Mouse (Mus musculus) Patski (cell line): ENCODE measurements around the gene Gmnn. TPM values are rescaled to one million over a fixed set of nuclear protein-coding genes. Genes with fewer than 3 reads are reported as not detected.
A peak's percentile ranks its signal among the peaks of the same experiment; 100 is the strongest.

Experiments used
- ATAC-seq: fragments of 100-300 bp; one replicate; pipeline ENCODE4 v1.8.0; 2021
- CTCF ChIA-PET: fragments of 350-600 bp; sonication (Branson Sonifier 250); formaldehyde crosslinking; loops from one replicate; lab custom pipeline; 2022; ENCODE audit warnings: inconsistent platforms; lab: Charles Lee
- POLR2A ChIA-PET: fragments of 350-600 bp; sonication (Branson Sonifier 250); formaldehyde crosslinking; loops from one replicate; lab custom pipeline; 2022; ENCODE audit warnings: antibody characterized with exemption, inconsistent platforms; lab: Charles Lee
- DNase-seq: peaks from one replicate; pipeline ENCODE4 v3.0.0-alpha.2; 2011; ENCODE audit warnings: low read depth, low spot score
- H3K27me3 ChIP-seq: fragments of 371-371 bp; one replicate; pipeline ENCODE4 v1.5.1; 2021
- CTCF ChIP-seq: fragments of 100-300 bp; IDR thresholded peaks from one replicate; pipeline ENCODE4 v1.5.1; 2021
- in situ Hi-C: fragments of 300-500 bp; cut with MboI; formaldehyde crosslinking; loops from 3 replicates; pipeline ENCODE4 v1.11.1; 2018; ENCODE audit warnings: low pct_unique_long_range_greater_than_20kb, mixed read lengths
- polyA plus RNA-seq: library from polyadenylated mRNA; unstranded; gene quantifications from one replicate; pipeline ENCODE4 v1.2.3, GENCODE M21; 2021

The Gmnn gene
- polyA plus RNA-seq, 1 experiment from 2014 or later = 61.1 TPM

DNA sequence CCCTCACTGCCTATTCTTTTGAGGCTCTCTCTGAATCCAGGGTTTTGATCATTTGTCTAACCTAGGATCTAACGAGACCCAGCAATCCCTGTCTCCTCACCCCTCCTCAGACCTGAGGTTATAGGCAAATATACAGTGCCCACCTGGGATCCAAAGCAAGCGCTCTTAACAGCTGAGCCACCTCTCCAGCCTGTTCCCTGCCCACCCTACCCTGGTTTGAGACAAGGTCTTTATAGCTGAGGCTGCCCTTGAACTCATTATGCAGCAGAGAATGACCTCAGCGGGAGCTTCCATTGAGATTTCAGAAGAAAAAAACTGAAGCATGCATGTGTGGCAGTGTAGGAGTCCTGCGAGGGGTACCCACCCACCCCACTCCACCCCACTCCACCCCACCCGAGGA is 27.2 kb downstream of the Gmnn start:
- no peak for ATAC-seq
- TF ChIP-seq CTCF = no peak
- in situ Hi-C loops = no loop called here
- H3K27me3 ChIP-seq = no peaks in the 10 kb centered on the region
- ChIA-PET CTCF (no interaction called here), POLR2A (no interaction called here)
- no peak for DNase-seq

GRCm38 (mm10) chr13:24729128-24729527 is 32.6 kb downstream of the Gmnn start:
- no peaks in the 10 kb centered on the region for H3K27me3 ChIP-seq
- in situ Hi-C loops = no loop called here
- ATAC-seq (no peak), DNase-seq (no peak)
- POLR2A ChIA-PET = no interaction called here
- TF ChIP-seq CTCF = no peak
- CTCF ChIA-PET = interaction anchor here (0.7 to 1.6 kb wide), 2 partner anchors 9 to 11 kb away, joined by 3 read pairs; no protein-coding TSS in a partner anchor

GRCm38 (mm10) chr13:24724395-24724759 is 37.3 kb downstream of the Gmnn start:
- H3K27me3 ChIP-seq = no peaks in the 10 kb centered on the region
- DNase-seq (no peak), ATAC-seq (peak; percentile 57)
- TF ChIP-seq CTCF = no peak
- ChIA-PET CTCF (interaction anchor here (0.8 to 3.5 kb wide), 3 partner anchors 11 to 35 kb away, joined by 3 to 17 read pairs (median 3); no protein-coding TSS in a partner anchor), POLR2A (no interaction called here)
- in situ Hi-C loops = loop anchor here (25.0 kb wide), 1 partner anchor 188 kb away; no protein-coding TSS in a partner anchor

- TF ChIP-seq CTCF = no peak
- H3K27me3 ChIP-seq = no peaks in the 10 kb centered on the region
- DNase-seq (peak; percentile 98), ATAC-seq (peak; percentile 85)
- in situ Hi-C loops = loop anchor here (25.0 kb wide), 1 partner anchor 188 kb away; no protein-coding TSS in a partner anchor
- ChIA-PET CTCF (interaction anchor here (0.8 to 3.5 kb wide), 4 partner anchors 11 to 51 kb away, joined by 3 to 17 read pairs (median 4); no protein-coding TSS in a partner anchor), POLR2A (interaction anchor here (1.1 kb wide), 1 partner anchor 14 kb away, joined by 3 read pairs; no protein-coding TSS in a partner anchor)
These were observed 37.9 kb downstream of the Gmnn start for GRCm38 (mm10) chr13:24723699-24724394.

GRCm38 (mm10) chr13:24721502-24721901 is 40.2 kb downstream of the Gmnn start:
- DNase-seq = no peak
- TF ChIP-seq CTCF = no peak
- ChIA-PET CTCF (interaction anchor here (3.5 kb wide), 1 partner anchor 9 kb away, joined by 17 read pairs; no protein-coding TSS in a partner anchor), POLR2A (no interaction called here)
- in situ Hi-C loops = loop anchor here (25.0 kb wide), 1 partner anchor 191 kb away; no protein-coding TSS in a partner anchor
- H3K27me3 ChIP-seq = no peaks in the 10 kb centered on the region
- no peak for ATAC-seq

- in situ Hi-C loops = loop anchor here (25.0 kb wide), 1 partner anchor 195 kb away; no protein-coding TSS in a partner anchor
- DNase-seq = no peak
- POLR2A ChIA-PET = no interaction called here
- no peak for ATAC-seq
- CTCF ChIA-PET = interaction anchor here (2.3 kb wide), 1 partner anchor 235 kb away, joined by 6 read pairs; no protein-coding TSS in a partner anchor
- no peaks in the 10 kb centered on the region for H3K27me3 ChIP-seq
- no peak for TF ChIP-seq CTCF
These were observed 44.0 kb downstream of the Gmnn start for GRCm38 (mm10) chr13:24717677-24718076.

DNA sequence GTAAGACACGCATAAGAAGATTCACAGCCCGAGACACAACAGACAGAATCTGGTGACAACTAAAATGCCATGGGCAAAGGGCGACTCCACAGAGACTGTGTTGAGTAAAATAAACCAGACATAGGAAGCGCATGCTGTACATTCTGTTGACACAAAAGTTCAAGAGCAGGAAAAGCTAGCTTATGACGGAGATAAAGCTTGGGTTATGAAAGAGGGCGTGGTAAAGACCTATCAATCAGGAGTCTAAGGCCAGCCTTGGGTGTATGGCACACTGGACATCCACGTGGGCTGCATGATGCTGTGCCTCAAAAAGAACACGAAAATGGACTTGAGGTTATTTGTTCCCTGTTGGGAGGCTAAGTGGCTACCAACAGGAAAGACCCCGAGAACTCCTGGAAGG is 45.3 kb downstream of the Gmnn start:
- in situ Hi-C loops = loop anchor here (25.0 kb wide), 1 partner anchor 196 kb away; no protein-coding TSS in a partner anchor
- ChIA-PET POLR2A (interaction anchor here (0.7 kb wide), 1 partner anchor 206 kb away, joined by 3 read pairs; no protein-coding TSS in a partner anchor), CTCF (interaction anchor here (2.3 kb wide), 1 partner anchor 234 kb away, joined by 6 read pairs; no protein-coding TSS in a partner anchor)
- ATAC-seq (no peak), DNase-seq (no peak)
- no peak for TF ChIP-seq CTCF
- H3K27me3 ChIP-seq = no peaks in the 10 kb centered on the region

GRCm38 (mm10) chr13:24715601-24716000 is 46.1 kb downstream of the Gmnn start:
- no peak for DNase-seq
- ChIA-PET POLR2A (interaction anchor here (0.5 kb wide), 1 partner anchor 204 kb away, joined by 3 read pairs; no protein-coding TSS in a partner anchor), CTCF (no interaction called here)
- in situ Hi-C loops = loop anchor here (25.0 kb wide), 1 partner anchor 197 kb away; no protein-coding TSS in a partner anchor
- TF ChIP-seq CTCF = no peak
- H3K27me3 ChIP-seq = no peaks in the 10 kb centered on the region
- no peak for ATAC-seq

DNA sequence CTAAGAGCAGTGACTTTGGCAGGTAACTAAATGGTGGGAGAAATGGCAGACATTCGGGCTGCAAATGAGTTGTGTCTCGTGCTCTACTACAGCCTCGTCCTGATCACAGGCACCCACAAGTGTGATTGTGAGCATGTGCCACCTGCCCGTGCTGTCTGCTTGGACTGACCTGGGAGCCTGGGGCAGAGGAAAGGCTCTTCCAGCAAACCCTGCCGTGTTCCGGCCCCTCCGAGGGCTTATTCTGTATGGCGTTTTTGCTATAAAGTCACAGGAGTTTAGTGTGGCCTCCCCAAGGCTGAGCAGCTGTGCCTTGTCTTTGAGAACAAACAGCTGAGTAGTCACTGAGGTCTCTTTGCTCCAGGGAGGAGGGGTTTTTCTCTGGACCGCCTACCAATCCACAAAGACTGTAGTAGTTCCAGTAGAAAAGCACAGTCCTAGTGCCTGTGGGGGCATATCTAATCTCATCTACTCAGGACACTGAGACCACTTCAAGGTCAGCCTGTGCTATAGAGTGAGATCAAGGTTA is 47.3 kb downstream of the Gmnn start:
- ChIA-PET CTCF (interaction anchor here (1.0 to 3.3 kb wide), 4 partner anchors 9 to 233 kb away, joined by 3 to 17 read pairs (median 8); no protein-coding TSS in a partner anchor), POLR2A (no interaction called here)
- no peak for TF ChIP-seq CTCF
- in situ Hi-C loops = loop anchor here (5.0 to 25.0 kb wide), 2 partner anchors 63 to 198 kb away; no protein-coding TSS in a partner anchor
- no peaks in the 10 kb centered on the region for H3K27me3 ChIP-seq
- DNase-seq (no peak), ATAC-seq (no peak)

DNA sequence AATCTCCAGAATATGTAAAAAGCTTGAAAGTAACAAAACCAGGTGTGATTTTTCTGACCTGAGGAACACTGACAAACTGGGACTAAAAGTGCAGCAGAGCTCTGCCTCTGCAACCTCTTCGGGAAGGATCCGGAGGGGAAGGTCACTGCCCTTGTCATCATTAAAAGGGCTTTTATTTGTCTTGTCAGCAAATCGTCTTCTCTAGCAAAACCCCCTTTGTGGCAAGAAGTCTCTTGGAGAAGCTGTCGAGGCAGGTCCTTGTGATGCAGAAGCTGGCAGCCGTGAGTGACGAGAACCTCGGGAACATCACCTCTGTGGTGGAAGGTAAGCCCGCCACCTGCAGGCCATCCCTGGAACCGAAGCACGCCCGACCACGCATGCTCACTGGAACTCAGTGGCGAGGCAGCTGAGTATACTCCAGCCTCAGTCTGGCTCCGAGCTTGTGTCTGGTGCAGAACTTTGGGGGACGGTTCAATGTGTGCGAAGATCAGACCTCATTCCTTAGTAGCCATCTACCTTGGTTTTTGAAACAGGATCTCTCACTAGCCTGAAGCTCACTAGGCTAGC is 48.2 kb downstream of the Gmnn start:
- peak; percentile 66 for TF ChIP-seq CTCF
- ATAC-seq (no peak), DNase-seq (no peak)
- H3K27me3 ChIP-seq = no peaks in the 10 kb centered on the region
- ChIA-PET CTCF (interaction anchor here (1.0 to 3.3 kb wide), 6 partner anchors 9 to 232 kb away, joined by 3 to 17 read pairs (median 6); no protein-coding TSS in a partner anchor), POLR2A (no interaction called here)
- in situ Hi-C loops = loop anchor here (5.0 to 25.0 kb wide), 2 partner anchors 64 to 199 kb away; no protein-coding TSS in a partner anchor
